Mouse (Mus musculus) CH12.LX (cell line): ENCODE measurements around the gene Fam110a.

Experiments
- CTCF ChIP-seq, 2 experiments: IDR thresholded peaks in 1 of 2; conservative IDR thresholded peaks in 1 of 2; 2 replicates each; pipeline ENCODE4 v1.5.1; 2011 to 2012; ENCODE audit warnings: low read depth in 2 of 2, low read length in 2 of 2, improper control_type of control experiment in 1 of 2, inconsistent platforms in 1 of 2, mild to moderate bottlenecking in 1 of 2, moderate library complexity in 1 of 2
- EP300 ChIP-seq: IDR thresholded peaks from 2 replicates; pipeline ENCODE4 v1.6.1; 2011; ENCODE audit warnings: low read length, improper control_type of control experiment
- ETS1 ChIP-seq: conservative IDR thresholded peaks from 2 replicates; pipeline ENCODE4 v1.6.1; 2012; ENCODE audit warnings: low read depth, mild to moderate bottlenecking, inconsistent platforms, low read length, improper control_type of control experiment, moderate library complexity
- MYC ChIP-seq: IDR thresholded peaks from 2 replicates; pipeline ENCODE4 v1.6.1; 2011; ENCODE audit warnings: low read depth, mild to moderate bottlenecking, improper control_type of control experiment, low read length
- NELFE ChIP-seq: IDR thresholded peaks from 2 replicates; pipeline ENCODE4 v1.6.1; 2011; ENCODE audit warnings: low read depth, low read length, improper control_type of control experiment
- POLR2A ChIP-seq: IDR thresholded peaks from 2 replicates; pipeline ENCODE4 v1.6.1; 2011; ENCODE audit warnings: low read depth, mild to moderate bottlenecking, improper control_type of control experiment, low read length
- POLR2AphosphoS2 ChIP-seq: IDR thresholded peaks from 2 replicates; pipeline ENCODE4 v1.6.1; 2011; ENCODE audit warnings: low read depth, low read length, improper control_type of control experiment
- RAD21 ChIP-seq: IDR thresholded peaks from 2 replicates; pipeline ENCODE4 v1.6.1; 2011; ENCODE audit warnings: low read depth, mild to moderate bottlenecking, low read length, improper control_type of control experiment, moderate library complexity
- SIN3A ChIP-seq: IDR thresholded peaks from 2 replicates; pipeline ENCODE4 v1.6.1; 2012; ENCODE audit warnings: low read length, improper control_type of control experiment, inconsistent platforms
- TCF12 ChIP-seq: IDR thresholded peaks from 2 replicates; pipeline ENCODE4 v1.6.1; 2014; ENCODE audit warnings: low read depth, mild to moderate bottlenecking, inconsistent platforms, low read length, improper control_type of control experiment
- USF1 ChIP-seq: IDR thresholded peaks from 2 replicates; pipeline ENCODE4 v1.6.1; 2014; ENCODE audit warnings: low read depth, mild to moderate bottlenecking, inconsistent platforms, low read length, improper control_type of control experiment

DNA sequence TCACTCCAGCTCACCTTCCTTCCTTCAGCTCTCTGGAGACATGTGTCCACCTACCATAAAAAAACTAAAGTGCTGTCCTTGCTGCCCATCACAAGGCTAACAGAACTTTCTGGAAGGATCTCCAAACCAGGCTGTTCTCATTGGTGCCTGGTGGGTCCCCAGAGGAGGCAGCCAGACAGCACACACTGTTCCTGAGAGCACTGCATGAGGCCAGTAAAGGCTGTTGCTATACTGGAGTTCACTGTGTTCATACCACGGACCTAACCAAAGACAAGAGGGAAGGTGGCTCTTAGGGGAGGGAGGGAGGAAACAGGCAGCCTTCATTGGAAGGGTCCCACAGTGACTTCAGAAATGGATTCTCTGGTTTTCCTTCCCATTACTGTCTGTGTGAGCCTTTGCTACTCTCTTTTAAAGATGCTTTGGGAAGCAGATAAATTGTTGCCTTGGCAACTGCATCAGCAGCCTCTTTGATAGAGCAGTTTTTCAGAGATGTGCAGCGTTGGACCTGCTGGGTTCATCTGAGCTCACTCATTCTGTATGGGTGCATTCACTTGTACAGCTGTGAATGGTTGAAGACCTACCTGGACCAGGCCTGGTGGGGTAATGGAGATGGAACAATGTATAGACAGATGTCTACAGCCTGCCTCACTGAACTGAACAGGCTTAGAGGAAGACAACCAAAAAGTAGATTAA lies 30.8 kb downstream of the Fam110a start:
- no peak for TF ChIP-seq RAD21
- no peak for TF ChIP-seq USF1
- TF ChIP-seq TCF12 = no peak
- no peak for TF ChIP-seq NELFE
- TF ChIP-seq SIN3A = no peak
- no peak for TF ChIP-seq MYC
- TF ChIP-seq CTCF (conservative IDR thresholded peaks at IDR 0.05 in 1 of 2, IDR thresholded peaks at IDR 0.05 in 1 of 2; ENCODE audit: low read depth in 2 of 2, low read length in 2 of 2) = no peak
- TF ChIP-seq ETS1 = no peak
- no peak for TF ChIP-seq EP300
- no peak for TF ChIP-seq POLR2A
- no peak for TF ChIP-seq POLR2AphosphoS2
